Mouse (Mus musculus) lung, postnatal 0 days (tissue): Measurements from ENCODE around the gene Atp5k. TPM values are rescaled to one million over a fixed set of nuclear protein-coding genes. Genes with fewer than 3 reads are reported as not detected.

Experiments
- ATAC-seq: fragments of 200-750 bp; cut with Nextera tagmentation; 2 replicates; pipeline ENCODE4 v1.8.0; 2017; ENCODE audit warnings: moderate library complexity
- DNase-seq: peaks from one replicate; pipeline ENCODE4 v3.0.0-alpha.2; 2016; ENCODE audit warnings: low spot score
- H3K27ac ChIP-seq: fragments of 300-500 bp; sonication (generic); 2 replicates; pipeline ENCODE4 v1.5.1; 2014; ENCODE audit warnings: antibody characterized with exemption, mild to moderate bottlenecking, low read length, mixed read lengths
- H3K27me3 ChIP-seq: fragments of 300-500 bp; sonication (generic); replicated peaks from 2 replicates; pipeline ENCODE4 v1.6.1; 2014; ENCODE audit warnings: low read length, mixed read lengths; ENCODE audit not compliant: insufficient read depth
- H3K36me3 ChIP-seq: fragments of 300-500 bp; sonication (generic); 2 replicates; pipeline ENCODE4 v1.6.1; 2014; ENCODE audit warnings: low read length, mixed read lengths; ENCODE audit not compliant: insufficient read depth
- H3K4me1 ChIP-seq: fragments of 300-500 bp; sonication (generic); 2 replicates; pipeline ENCODE4 v1.6.1; 2014; ENCODE audit warnings: antibody characterized with exemption, low read depth, low read length, mixed read lengths; ENCODE audit not compliant: insufficient read depth
- H3K4me2 ChIP-seq: fragments of 300-500 bp; sonication (generic); replicated peaks from 2 replicates; pipeline ENCODE4 v1.6.1; 2014; ENCODE audit warnings: low read depth, mild to moderate bottlenecking, low read length, moderate library complexity, mixed read lengths
- H3K4me3 ChIP-seq: fragments of 300-500 bp; sonication (generic); 2 replicates; pipeline ENCODE4 v1.5.1; 2014; ENCODE audit warnings: low read depth, low read length
- H3K9ac ChIP-seq: fragments of 300-500 bp; sonication (generic); replicated peaks from 2 replicates; pipeline ENCODE4 v1.6.1; 2014; ENCODE audit warnings: low read depth, mild to moderate bottlenecking
- H3K9me3 ChIP-seq: fragments of 300-500 bp; sonication (generic); 2 replicates; pipeline ENCODE4 v1.6.1; 2016; ENCODE audit warnings: low read length, mixed read lengths
- CTCF ChIP-seq: IDR thresholded peaks from 2 replicates; pipeline ENCODE4 v1.5.1; 2016; ENCODE audit warnings: antibody characterized with exemption, mild to moderate bottlenecking
- EP300 ChIP-seq: IDR thresholded peaks from 2 replicates; pipeline ENCODE4 v1.6.1; 2016; ENCODE audit warnings: antibody characterized with exemption, mild to moderate bottlenecking, control low read depth
- WGBS: fragments of 180-500 bp; shearing (Covaris S2); extraction: QIAGEN DNeasy Blood & Tissue Kit; methylation state at CpG from one replicate; pipeline ENCODE4 v1.1.7; 2014; 5-methylcytosine and 5-hydroxymethylcytosine counted together
- polyA plus RNA-seq: library from polyadenylated mRNA; unstranded; fragments of >200 nt; fragmentation: Nextera tagmentation; extraction: Ambion mirVana; gene quantifications from 2 replicates; pipeline ENCODE4 v1.2.1, GENCODE M21; 2015

Gene Atp5k
- polyA plus RNA-seq, 1 experiment from 2014 or later: 291 TPM

DNA sequence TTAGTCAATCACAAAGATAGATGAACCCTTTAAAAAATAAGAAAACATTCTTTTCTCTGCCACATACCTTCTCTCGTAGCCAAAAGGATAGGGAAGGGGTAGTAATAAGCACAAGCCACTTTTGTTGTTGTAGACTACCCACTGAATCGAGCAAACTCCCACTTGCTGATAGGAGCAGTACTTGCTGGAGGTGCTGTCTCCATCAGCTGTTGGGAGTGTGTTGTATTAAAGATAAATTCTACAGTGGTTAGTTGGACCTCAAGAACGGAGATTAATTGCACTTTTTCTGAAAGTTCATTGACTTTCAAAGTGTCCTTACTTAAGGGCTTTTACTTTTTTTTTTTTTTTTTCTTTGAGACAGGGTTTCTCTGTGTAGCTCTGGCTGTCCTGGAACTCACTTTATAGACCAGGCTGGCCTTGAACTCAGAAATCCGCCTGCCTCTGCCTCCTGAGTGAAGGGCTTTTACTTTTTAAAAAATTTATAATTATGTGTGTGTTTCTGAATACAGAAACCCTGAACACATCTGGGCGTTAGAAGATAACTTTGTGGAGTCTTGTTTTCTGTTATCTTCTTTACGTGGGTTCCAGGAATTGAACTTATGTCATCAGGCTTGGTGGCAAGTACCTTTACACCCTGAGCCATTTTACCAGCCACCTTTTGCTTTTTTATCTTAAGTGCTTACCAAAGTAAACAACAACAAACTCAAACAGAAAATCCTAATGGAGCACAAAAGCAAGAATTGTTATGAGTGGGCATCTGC is 31.1 kb upstream of the Atp5k start:
- Histone ChIP-seq H3K4me3 (no peak overlapping the region), H3K4me2 (no peak overlapping the region), H3K27ac (no peak overlapping the region), H3K4me1 (peaks cover 23% of the 10 kb centered on the region), H3K9ac (no peak overlapping the region), H3K9me3 (no peaks in the 10 kb centered on the region), H3K36me3 (no peaks in the 10 kb centered on the region), H3K27me3 (no peaks in the 10 kb centered on the region)
- DNase-seq (no peak), ATAC-seq (no peak)
- 78% methylated on average over 6 of the region's 6 CpGs for WGBS
- TF ChIP-seq EP300 (no peak), CTCF (no peak)

DNA sequence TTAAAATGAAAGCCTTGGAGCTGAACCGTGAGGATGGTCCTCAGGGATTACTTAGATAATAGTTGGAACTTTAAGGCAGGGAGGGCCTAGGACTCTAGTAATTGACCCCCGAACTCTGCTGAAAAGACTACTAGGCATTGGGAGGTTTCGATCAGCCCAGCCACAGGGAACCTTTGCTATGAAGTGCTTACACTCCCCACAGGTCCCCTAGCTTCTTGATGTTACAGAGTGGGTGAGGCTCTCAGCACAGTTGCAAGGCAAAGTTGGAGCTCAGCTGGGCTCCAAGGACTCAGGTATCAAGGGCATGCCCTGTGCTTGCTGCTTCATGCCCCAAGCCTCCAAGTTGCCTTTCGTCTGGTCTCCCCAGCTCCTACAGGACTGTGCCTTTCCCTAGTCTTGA is 28.2 kb upstream of the Atp5k start:
- TF ChIP-seq CTCF (no peak), EP300 (no peak)
- Histone ChIP-seq H3K4me1 (peaks cover 23% of the 10 kb centered on the region), H3K27me3 (no peaks in the 10 kb centered on the region), H3K9me3 (no peaks in the 10 kb centered on the region), H3K4me2 (peak overlapping the region; percentile 89), H3K36me3 (no peaks in the 10 kb centered on the region), H3K9ac (peak overlapping the region; percentile 96), H3K4me3 (peak overlapping the region; percentile 96), H3K27ac (peak overlapping the region; percentile 85; the same call in 1 of the 2 replicates)
- 31% methylated on average over 4 of the region's 4 CpGs for WGBS
- ATAC-seq: no peak
- no peak for DNase-seq

DNA sequence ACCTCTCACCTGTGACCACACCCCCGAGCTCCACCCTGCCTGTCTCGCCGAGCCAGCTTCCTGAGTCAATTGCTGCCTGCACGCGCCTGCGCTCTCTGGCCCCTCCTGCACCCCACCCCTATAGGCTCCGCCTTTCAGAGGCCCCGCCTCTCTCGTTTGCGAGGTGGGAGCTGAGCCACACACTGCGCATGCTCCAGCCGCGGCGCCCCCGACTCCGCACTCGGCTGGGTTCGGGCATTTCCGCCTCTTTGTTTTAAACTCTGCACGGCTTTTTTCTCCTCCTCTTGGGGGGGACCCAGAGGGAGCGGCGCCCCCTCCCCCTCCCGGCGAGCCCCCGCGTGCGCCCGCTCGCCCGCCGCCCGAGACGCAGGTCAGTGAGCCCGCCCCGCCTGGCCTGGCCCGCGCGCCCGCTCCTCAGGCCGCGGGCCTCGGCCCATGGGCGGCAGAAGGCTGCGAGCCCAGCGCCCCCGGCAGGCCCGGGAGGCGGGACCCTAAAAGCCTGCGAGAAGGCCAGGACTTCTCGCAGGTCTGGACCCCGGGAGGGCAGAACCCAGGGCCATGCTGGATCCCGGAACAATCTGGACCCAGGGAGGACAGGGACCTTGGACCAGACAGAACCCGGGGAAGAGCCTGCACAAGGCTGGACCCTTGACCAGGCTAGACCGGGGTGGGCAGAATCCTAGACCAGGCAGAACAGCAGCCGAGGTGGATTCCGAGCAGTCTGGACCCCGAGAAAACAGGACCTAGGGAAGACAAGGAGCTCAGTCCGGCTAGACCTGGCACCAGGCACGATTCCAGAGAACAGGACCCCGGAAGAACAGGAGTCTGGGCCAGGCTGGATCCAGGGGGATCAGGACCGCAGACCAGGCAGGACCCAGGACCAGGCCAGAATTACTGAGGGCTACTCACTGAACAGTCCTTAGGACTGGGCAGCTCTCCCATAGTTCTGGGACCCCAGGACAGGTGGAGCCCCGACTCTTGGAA is 27.1 kb upstream of the Atp5k start, which contains the start of gene Pcgf3:
TSS of gene Pcgf3 (plus strand) at position 151 of the 984 bp plus-strand sequence.
- peak within 1 kb of the TSS; percentile 89 for H3K4me2 ChIP-seq
- H3K9me3 ChIP-seq: no peaks in the 10 kb centered on the region
- DNase-seq (peak; percentile 99), ATAC-seq (peak; percentile 98)
- peak within 1 kb of the TSS; percentile 96 for H3K9ac ChIP-seq
- no peaks in the 10 kb centered on the region for H3K36me3 ChIP-seq
- peaks cover 23% of the 10 kb centered on the region for H3K4me1 ChIP-seq
- no peaks in the 10 kb centered on the region for H3K27me3 ChIP-seq
- peak within 1 kb of the TSS; percentile 96 for H3K4me3 ChIP-seq
- H3K27ac ChIP-seq: peak within 1 kb of the TSS; percentile 85
- TF ChIP-seq EP300: no peak
- TF ChIP-seq CTCF: no peak
- WGBS: under 1% methylated on average over 46 of the region's 62 CpGs

DNA sequence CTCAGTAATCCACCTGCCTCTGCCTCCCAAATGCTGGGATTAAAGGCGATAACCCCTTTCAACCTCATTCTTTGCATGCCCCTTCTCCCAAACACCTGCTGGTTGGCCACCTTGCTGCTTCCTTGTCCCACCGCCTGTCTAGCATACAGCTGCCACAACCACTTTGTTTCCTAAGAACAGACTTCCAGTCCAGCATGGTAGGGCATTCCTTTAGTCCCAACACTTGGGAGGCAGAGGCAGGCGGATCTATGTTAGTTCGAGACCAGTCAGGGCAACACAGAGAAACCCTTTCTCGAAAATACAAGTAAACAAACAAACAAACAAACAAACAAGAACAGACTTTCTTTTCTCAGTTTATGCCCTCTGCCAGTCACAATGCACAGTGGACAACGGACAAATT is 26.2 kb upstream of the Atp5k start:
- Histone ChIP-seq H3K27ac (0 out of 2 replicates have a peak overlapping the region, but pooled peaks have one; percentile 9), H3K4me1 (peaks cover 23% of the 10 kb centered on the region), H3K27me3 (no peaks in the 10 kb centered on the region), H3K9ac (peak overlapping the region; percentile 96; the same call in 1 of the 2 replicates), H3K9me3 (no peaks in the 10 kb centered on the region), H3K4me3 (peak overlapping the region; percentile 96), H3K4me2 (peak overlapping the region; percentile 89), H3K36me3 (no peaks in the 10 kb centered on the region)
- DNase-seq (peak; percentile 16), ATAC-seq (no peak)
- TF ChIP-seq EP300: no peak
- no peak for TF ChIP-seq CTCF
- 36% methylated on average over 6 of the region's 6 CpGs for WGBS

DNA sequence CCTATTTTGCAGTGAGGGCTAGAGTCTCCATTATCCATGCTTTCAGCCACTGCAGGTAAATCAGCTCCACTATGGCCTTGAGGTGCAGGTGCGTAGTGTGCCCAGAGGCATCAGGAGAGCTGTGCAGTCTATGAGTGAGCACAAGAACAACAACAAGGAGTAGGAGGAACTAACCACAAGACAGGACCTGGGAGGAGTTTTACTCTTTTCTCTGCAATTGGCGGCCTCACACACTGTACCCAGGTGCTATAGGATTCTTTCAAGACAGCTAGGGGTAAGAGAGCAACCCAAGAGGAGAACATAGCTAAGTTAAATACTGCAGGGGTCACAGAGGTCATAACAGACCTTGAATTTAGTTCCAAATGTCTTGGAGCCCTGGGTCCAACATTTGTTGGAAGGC is 24.5 kb upstream of the Atp5k start:
- DNase-seq (no peak), ATAC-seq (no peak)
- Histone ChIP-seq H3K27ac (no peak overlapping the region), H3K36me3 (no peaks in the 10 kb centered on the region), H3K9me3 (no peaks in the 10 kb centered on the region), H3K4me2 (no peak overlapping the region), H3K4me3 (no peak overlapping the region), H3K9ac (no peak overlapping the region), H3K27me3 (no peaks in the 10 kb centered on the region), H3K4me1 (peaks cover 16% of the 10 kb centered on the region)
- TF ChIP-seq CTCF: no peak
- TF ChIP-seq EP300: no peak
- 76% methylated on average over 2 of the region's 2 CpGs for WGBS

DNA sequence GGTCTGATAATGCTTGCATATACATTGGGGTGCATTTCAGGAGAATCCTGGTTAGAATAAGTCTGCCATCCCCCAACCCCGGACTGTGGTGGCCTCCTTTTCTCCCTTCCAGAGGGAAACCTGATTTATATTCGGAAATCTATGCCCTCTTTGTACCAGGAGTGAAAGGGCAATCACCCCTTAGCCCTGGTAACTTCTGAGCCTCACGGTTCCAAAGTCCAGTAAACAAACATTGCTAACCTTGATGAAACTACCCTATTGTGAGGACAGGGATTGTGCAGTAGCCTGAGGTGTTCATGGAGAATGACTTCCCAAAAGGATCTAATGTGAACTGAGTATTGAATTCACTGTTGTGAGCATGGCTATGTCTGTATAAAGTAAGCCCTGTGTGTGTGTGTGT is 19.8 kb upstream of the Atp5k start:
- Histone ChIP-seq H3K36me3 (no peaks in the 10 kb centered on the region), H3K27me3 (no peaks in the 10 kb centered on the region), H3K27ac (no peak overlapping the region), H3K9me3 (no peaks in the 10 kb centered on the region), H3K4me1 (no peaks in the 10 kb centered on the region; the same call in 1 of the 2 replicates), H3K4me3 (no peak overlapping the region), H3K9ac (no peak overlapping the region), H3K4me2 (no peak overlapping the region)
- ATAC-seq: no peak
- DNase-seq: no peak
- WGBS: 45% methylated on average over 3 of the region's 3 CpGs
- TF ChIP-seq CTCF (no peak), EP300 (no peak)
